Mouse (Mus musculus): Measurements from ENCODE around the gene Upk3bl. TPM values are rescaled to one million over a fixed set of nuclear protein-coding genes. Genes with fewer than 3 reads are reported as not detected.
A peak's percentile ranks its signal among the peaks of the same experiment; 100 is the strongest.

The Upk3bl gene
- total and polyA plus RNA-seq, 3 experiments: not detected

DNA sequence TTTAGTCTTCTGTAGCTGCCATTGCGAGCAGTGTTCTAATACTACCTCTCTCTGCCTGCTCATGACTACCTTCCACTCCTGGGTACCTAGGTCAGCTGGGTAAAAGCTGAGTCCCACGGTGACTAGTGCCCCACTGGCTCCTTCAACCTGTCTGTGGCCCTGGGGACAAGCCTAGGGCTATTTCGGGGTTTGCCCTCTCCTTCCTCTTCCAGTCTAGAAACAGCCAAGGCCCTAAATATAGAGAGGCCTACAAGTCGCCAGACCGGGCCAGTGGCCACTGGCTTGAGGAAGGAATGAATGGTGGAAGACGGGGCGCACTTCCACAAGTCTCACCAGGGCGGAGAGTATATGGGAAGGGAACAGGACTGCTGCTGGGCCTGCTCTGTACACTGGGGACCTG lies 32.0 kb downstream of the Upk3bl start:
- H3K79me2 ChIP-seq (ENCODE audit: control insufficient read depth, insufficient read depth, low read length, poor library complexity): no peaks in the 10 kb centered on the region
- H3K27me3 ChIP-seq (ENCODE audit: control insufficient read depth in 1 of 2, insufficient read depth in 2 of 2, low read length in 2 of 2): no peaks in the 10 kb centered on the region
- no peak for TF ChIP-seq POLR2A (IDR thresholded peaks at IDR 0.05; ENCODE audit: control insufficient read depth in 1 of 2, insufficient read depth in 1 of 2, low read depth in 1 of 2, low read length in 2 of 2, poor library complexity in 1 of 2)
- no peak for TF ChIP-seq KAT2A (conservative IDR thresholded peaks at IDR 0.05; ENCODE audit: low read depth, low read length)
- TF ChIP-seq MYC (IDR thresholded peaks at IDR 0.05; ENCODE audit: low read depth, low read length): no peak
- no peak for TF ChIP-seq ZNF384 (IDR thresholded peaks at IDR 0.05; ENCODE audit: low read depth, low read length)

DNA sequence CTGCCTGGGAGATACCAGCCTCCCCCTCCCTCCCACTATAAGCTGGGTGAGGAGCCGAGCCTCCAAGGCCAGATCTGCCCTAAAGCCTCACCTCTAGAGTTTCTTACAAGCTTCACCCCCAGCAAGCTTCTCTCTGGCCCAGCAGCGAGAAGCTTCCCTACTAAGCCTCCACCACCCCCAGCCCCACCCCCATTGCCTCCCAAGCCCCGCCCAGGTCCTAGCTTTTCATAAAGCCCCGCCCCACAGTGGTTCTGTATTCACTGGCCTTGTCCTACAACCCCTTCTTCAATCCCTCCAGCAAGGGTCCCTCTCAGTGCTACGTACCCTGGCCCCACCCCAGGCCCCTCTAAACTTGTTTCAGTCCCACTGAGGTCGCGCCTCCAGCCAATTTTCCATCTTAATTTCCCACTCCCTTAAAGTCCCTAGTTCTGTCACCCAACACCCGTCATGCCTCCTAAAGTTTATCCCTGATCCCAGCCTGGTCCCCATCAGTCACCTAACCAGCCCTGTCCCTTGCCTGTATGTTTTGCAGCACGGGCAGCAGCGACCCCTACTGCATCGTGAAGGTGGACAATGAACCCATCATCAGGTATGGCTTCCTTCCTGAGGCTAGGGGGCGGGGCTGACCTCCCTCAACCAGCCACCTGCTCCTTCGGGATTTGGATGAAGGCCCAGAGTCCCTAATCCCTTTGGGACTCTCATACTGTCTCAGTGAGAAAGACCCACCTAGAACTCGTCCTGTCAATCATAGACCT lies 34.7 kb downstream of the Upk3bl start:
- TF ChIP-seq POLR2A (IDR thresholded peaks at IDR 0.05; ENCODE audit: control insufficient read depth in 1 of 2, insufficient read depth in 1 of 2, low read depth in 1 of 2, low read length in 2 of 2, poor library complexity in 1 of 2): no peak
- no peak for TF ChIP-seq GATA1 (IDR thresholded peaks at IDR 0.05; ENCODE audit: low read depth, low read length)
- TF ChIP-seq ZC3H11A (IDR thresholded peaks at IDR 0.05; ENCODE audit: low read depth, low read length): no peak
- no peak for TF ChIP-seq MAZ (IDR thresholded peaks at IDR 0.05; ENCODE audit: low read depth, low read length)
- TF ChIP-seq MAFK (IDR thresholded peaks at IDR 0.05; ENCODE audit: borderline replicate concordance, low read depth, low read length): no peak
- TF ChIP-seq SIN3A (IDR thresholded peaks at IDR 0.05; ENCODE audit: low read length): no peak
- TF ChIP-seq TCF12 (IDR thresholded peaks at IDR 0.05; ENCODE audit: low read depth, low read length): no peak
- TF ChIP-seq ZNF384 (IDR thresholded peaks at IDR 0.05; ENCODE audit: low read depth, low read length): no peak
- TF ChIP-seq POLR2AphosphoS5 (IDR thresholded peaks at IDR 0.05; ENCODE audit: borderline replicate concordance, low read depth, low read length): no peak
- no peak for TF ChIP-seq JUND (IDR thresholded peaks at IDR 0.05; ENCODE audit: low read depth, low read length)
- TF ChIP-seq ETS1 (IDR thresholded peaks at IDR 0.05; ENCODE audit: low read depth, low read length): no peak
- TF ChIP-seq TAL1 (IDR thresholded peaks at IDR 0.05; ENCODE audit: low read length): no peak
- no peak for TF ChIP-seq HCFC1 (IDR thresholded peaks at IDR 0.05; ENCODE audit: low read depth, low read length)
- no peak for TF ChIP-seq USF2 (IDR thresholded peaks at IDR 0.05; ENCODE audit: borderline replicate concordance in 1 of 2, insufficient read depth in 1 of 2, low read depth in 1 of 2, low read length in 2 of 2)
- no peak for TF ChIP-seq ZKSCAN1 (IDR thresholded peaks at IDR 0.05; ENCODE audit: low read depth, low read length)
- TF ChIP-seq NRF1 (IDR thresholded peaks at IDR 0.05; ENCODE audit: insufficient read depth, low read depth, low read length, poor library complexity, severe bottlenecking): no peak
- DNase-seq (ENCODE audit: low read depth, low spot score): peak; percentile 28
- H3K4me1 ChIP-seq (ENCODE audit: control insufficient read depth in 1 of 2, insufficient read depth in 2 of 2, low read length in 2 of 2): 0 out of 4 replicates have a peak, but pooled peaks cover 0 to 3% of the 10 kb centered on the region in 2 experiments
- H3K9me3 ChIP-seq (replicated peaks; ENCODE audit: insufficient read depth, low read length): no peaks in the 10 kb centered on the region
- no peaks in the 10 kb centered on the region for H3K27me3 ChIP-seq (ENCODE audit: control insufficient read depth in 1 of 2, insufficient read depth in 2 of 2, low read length in 2 of 2)
- no peaks in the 10 kb centered on the region for H3K79me2 ChIP-seq (ENCODE audit: control insufficient read depth, insufficient read depth, low read length, poor library complexity)
- H3K4me3 ChIP-seq (ENCODE audit: control insufficient read depth in 1 of 2, insufficient read depth in 1 of 2, low read depth in 2 of 2, low read length in 2 of 2): no peak overlapping the region
- H3K9ac ChIP-seq (ENCODE audit: control insufficient read depth, low read depth, low read length, poor library complexity, severe bottlenecking): no peak overlapping the region
- H3K27ac ChIP-seq (ENCODE audit: control insufficient read depth, low read depth, low read length): no peak overlapping the region
- no peaks in the 10 kb centered on the region for H3K36me3 ChIP-seq (ENCODE audit: control insufficient read depth in 1 of 2, insufficient read depth in 2 of 2, low read length in 2 of 2)

More for the DNA sequence above, 32.0 kb downstream of the Upk3bl start:
- Histone ChIP-seq H3K4me3 (ENCODE audit: control insufficient read depth in 1 of 2, insufficient read depth in 1 of 2, low read depth in 2 of 2, low read length in 2 of 2) (no peak overlapping the region), H3K27ac (ENCODE audit: control insufficient read depth, low read depth, low read length) (no peak overlapping the region), H3K9ac (ENCODE audit: control insufficient read depth, low read depth, low read length, poor library complexity, severe bottlenecking) (no peak overlapping the region), H3K4me1 (ENCODE audit: control insufficient read depth in 1 of 2, insufficient read depth in 2 of 2, low read length in 2 of 2) (peaks cover 0 to 8% of the 10 kb centered on the region in 2 experiments; a peak in 1 of 4 replicates), H3K36me3 (ENCODE audit: control insufficient read depth in 1 of 2, insufficient read depth in 2 of 2, low read length in 2 of 2) (no peaks in the 10 kb centered on the region), H3K9me3 (replicated peaks; ENCODE audit: insufficient read depth, low read length) (no peaks in the 10 kb centered on the region)
- DNase-seq (ENCODE audit: low read depth, low spot score): no peak

Data from MEL (cell line).